Mouse (Mus musculus): ENCODE results near the gene Rasgrf2. TPM values are rescaled to one million over a fixed set of nuclear protein-coding genes. Genes with fewer than 3 reads are reported as not detected.

Gene Rasgrf2
- 113 TPM for polyA plus RNA-seq (2015; fragmentation: Illumina TruSeq; extraction: RNeasy Lipid Tissue Mini Kit (QIAGEN cat#74804); ENCODE audit: low read depth, low replicate concordance)

GRCm38 (mm10) chr13:92131384-92132150 lies at the start of gene Rasgrf2:
TSS of gene Rasgrf2 (minus strand) at chr13:92131656.

GRCm38 (mm10) chr13:91876741-91877349 lies 254.6 kb downstream of the Rasgrf2 start, which contains the start of gene Ckmt2:
TSS of gene Ckmt2 (minus strand) at chr13:91876885.

Other genes starting within 250 kb of the Rasgrf2 start
- gene Gm20379, start 174.3 kb upstream of the Rasgrf2 start, polyA plus RNA-seq (2015; fragmentation: Illumina TruSeq; extraction: RNeasy Lipid Tissue Mini Kit (QIAGEN cat#74804); ENCODE audit: low read depth, low replicate concordance) = not detected
- 2.6 TPM for gene Dhfr, start 223.1 kb upstream of the Rasgrf2 start, polyA plus RNA-seq (2015; fragmentation: Illumina TruSeq; extraction: RNeasy Lipid Tissue Mini Kit (QIAGEN cat#74804); ENCODE audit: low read depth, low replicate concordance)
- gene Msh3, start 223.3 kb upstream of the Rasgrf2 start, polyA plus RNA-seq (2015; fragmentation: Illumina TruSeq; extraction: RNeasy Lipid Tissue Mini Kit (QIAGEN cat#74804); ENCODE audit: low read depth, low replicate concordance) = 15.7 TPM